Mouse (Mus musculus) intestine, embryonic 16.5 days (tissue): ENCODE measurements around the gene Pym1. TPM values are rescaled to one million over a fixed set of nuclear protein-coding genes. Genes with fewer than 3 reads are reported as not detected.

Source experiments
- ATAC-seq: fragments of 200-750 bp; cut with Nextera tagmentation; 2 replicates; pipeline ENCODE4 v1.8.0; 2017; ENCODE audit warnings: moderate TSS enrichment, moderate library complexity
- H3K27ac ChIP-seq: fragments of 300-500 bp; sonication (generic); 2 replicates; pipeline ENCODE4 v1.5.1; 2014; ENCODE audit warnings: mild to moderate bottlenecking, low read length
- H3K27me3 ChIP-seq: fragments of 300-500 bp; sonication (generic); replicated peaks from 2 replicates; pipeline ENCODE4 v1.6.1; 2014; ENCODE audit warnings: low read length, control low read depth, mixed read lengths; ENCODE audit not compliant: control insufficient read depth, insufficient read depth
- H3K36me3 ChIP-seq: fragments of 300-500 bp; sonication (generic); 2 replicates; pipeline ENCODE4 v1.6.1; 2014; ENCODE audit warnings: low read length, control low read depth; ENCODE audit not compliant: control insufficient read depth, insufficient read depth
- H3K4me1 ChIP-seq: fragments of 300-500 bp; sonication (generic); 2 replicates; pipeline ENCODE4 v1.6.1; 2014; ENCODE audit warnings: low read length, control low read depth, mixed read lengths; ENCODE audit not compliant: control insufficient read depth, insufficient read depth
- H3K4me2 ChIP-seq: fragments of 300-500 bp; sonication (generic); 2 replicates; pipeline ENCODE4 v1.6.1; 2014; ENCODE audit warnings: low read depth, low read length, control low read depth
- H3K4me3 ChIP-seq: fragments of 300-500 bp; sonication (generic); 2 replicates; pipeline ENCODE4 v1.5.1; 2014; ENCODE audit warnings: mild to moderate bottlenecking, low read length
- H3K9ac ChIP-seq: fragments of 300-500 bp; sonication (generic); 2 replicates; pipeline ENCODE4 v1.6.1; 2014; ENCODE audit warnings: low read depth, low read length
- H3K9me3 ChIP-seq: fragments of 300-500 bp; sonication (generic); 2 replicates; pipeline ENCODE4 v1.6.1; 2016; ENCODE audit warnings: low read length, control low read depth; ENCODE audit not compliant: control insufficient read depth
- WGBS: fragments of 180-500 bp; shearing (Covaris S2); extraction: QIAGEN DNeasy Blood & Tissue Kit; methylation state at CpG from one replicate; pipeline ENCODE4 v1.1.7; 2014; 5-methylcytosine and 5-hydroxymethylcytosine counted together
- polyA plus RNA-seq: library from polyadenylated mRNA; unstranded; fragments of >200 nt; fragmentation: Nextera tagmentation; extraction: Ambion mirVana; gene quantifications from 2 replicates; pipeline ENCODE4 v1.2.1, GENCODE M21; 2015

The Pym1 gene
- polyA plus RNA-seq, 1 experiment from 2014 or later = 31.5 TPM

DNA sequence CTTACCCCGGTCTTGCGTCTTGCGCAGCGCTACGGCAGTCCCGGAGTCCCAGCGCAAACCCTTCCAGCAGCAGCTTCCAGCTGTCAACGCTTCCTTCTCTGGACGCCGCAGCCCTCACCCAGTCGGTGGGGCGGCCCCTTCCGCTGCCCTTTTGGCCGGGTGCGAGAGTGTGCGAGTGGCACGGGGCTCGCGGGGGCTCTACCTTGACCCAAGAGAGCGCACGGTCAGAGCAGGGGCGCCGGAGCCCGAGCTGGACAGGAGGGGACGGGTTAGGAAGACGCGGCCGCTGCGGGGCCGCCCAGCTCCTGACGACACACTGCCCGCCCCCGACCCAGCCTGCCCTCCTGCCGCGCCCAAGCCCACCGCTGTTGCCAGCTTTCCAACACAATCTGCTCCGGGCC, 3.9 kb upstream of the Pym1 start:
- Histone ChIP-seq H3K4me1 (peaks cover 18% of the 10 kb centered on the region), H3K4me2 (peak overlapping the region; percentile 94), H3K36me3 (no peaks in the 10 kb centered on the region), H3K4me3 (peak overlapping the region; percentile 71), H3K9me3 (no peaks in the 10 kb centered on the region), H3K27ac (peak overlapping the region; percentile 68), H3K27me3 (no peaks in the 10 kb centered on the region), H3K9ac (peak overlapping the region; percentile 92)
- WGBS = under 1% methylated on average over 36 of the region's 37 CpGs
- ATAC-seq = peak; percentile 26

DNA sequence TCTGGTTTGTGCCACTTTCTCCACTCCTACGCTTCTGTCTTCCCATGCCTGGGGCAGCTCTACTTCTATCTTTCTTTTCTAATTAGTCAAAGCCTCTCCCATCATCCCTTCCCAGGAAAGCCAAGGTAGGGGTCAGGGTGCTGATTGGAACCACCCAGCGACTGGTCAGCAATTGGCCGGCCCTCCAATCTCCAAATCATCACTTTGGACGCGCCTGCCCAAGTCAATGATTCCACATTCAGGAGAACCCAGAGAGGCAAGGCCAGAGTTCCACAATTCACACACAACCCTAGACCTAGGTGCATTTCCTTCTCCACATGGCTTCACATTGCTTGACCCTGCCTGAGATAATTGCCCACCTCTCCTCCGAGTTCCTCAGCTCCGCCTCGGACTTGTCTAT, 3.5 kb upstream of the Pym1 start:
- Histone ChIP-seq H3K9ac (peak overlapping the region; percentile 92), H3K36me3 (no peaks in the 10 kb centered on the region), H3K9me3 (no peaks in the 10 kb centered on the region), H3K4me3 (peak overlapping the region; percentile 71), H3K27ac (peak overlapping the region; percentile 68), H3K4me1 (peaks cover 18% of the 10 kb centered on the region), H3K4me2 (peak overlapping the region; percentile 94), H3K27me3 (no peaks in the 10 kb centered on the region)
- ATAC-seq = no peak
- WGBS = 25% methylated on average over 8 of the region's 8 CpGs

GRCm38 (mm10) chr10:128744680-128745601, 2.7 kb upstream of the Pym1 start, which contains the start of gene Dgka:
Gene Dgka (minus strand): TSS chr10:128744855.
- ATAC-seq = no peak
- Histone ChIP-seq H3K4me1 (peaks cover 20% of the 10 kb centered on the region), H3K4me3 (peak within 1 kb of the TSS; percentile 71), H3K9ac (peak within 1 kb of the TSS; percentile 92), H3K9me3 (no peaks in the 10 kb centered on the region), H3K36me3 (no peaks in the 10 kb centered on the region), H3K27me3 (no peaks in the 10 kb centered on the region), H3K4me2 (peak within 1 kb of the TSS; percentile 94), H3K27ac (peak within 1 kb of the TSS; percentile 68)
- 25% methylated on average over 18 of the region's 18 CpGs for WGBS

DNA sequence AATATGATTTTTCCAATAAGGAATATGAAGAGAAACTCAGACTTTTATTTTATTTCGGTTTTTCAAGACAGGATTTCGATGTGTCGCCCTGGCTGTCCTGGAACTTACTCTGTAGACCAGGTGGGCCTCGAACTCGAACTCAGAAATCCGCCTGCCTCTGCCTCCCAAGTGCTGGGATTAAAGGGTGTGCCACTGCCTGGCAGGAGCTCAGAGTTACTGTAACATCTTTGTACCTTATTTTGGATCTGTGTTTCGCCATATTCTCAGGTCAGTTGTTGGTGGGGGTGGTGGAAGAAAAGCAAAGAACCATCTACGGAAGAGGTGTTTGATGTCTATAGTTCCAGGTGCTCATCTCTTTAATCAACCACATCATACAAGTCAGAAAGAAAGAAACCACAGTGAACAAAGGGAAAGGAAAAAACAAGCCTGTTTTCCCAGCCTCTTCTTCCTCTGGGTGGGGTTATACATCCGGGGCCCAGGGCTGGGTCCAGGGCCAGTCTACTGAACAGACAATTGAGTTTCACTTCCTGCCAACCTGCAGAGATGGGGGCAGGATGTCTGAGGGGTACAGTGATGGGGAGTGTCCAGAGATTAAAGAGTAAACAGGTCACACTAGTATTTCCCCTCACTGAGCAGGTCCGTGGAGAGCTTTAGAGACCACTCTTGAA, 1.6 kb upstream of the Pym1 start:
- no peak overlapping the region for H3K4me2 ChIP-seq
- no peak for ATAC-seq
- no peak overlapping the region for H3K27ac ChIP-seq
- H3K9ac ChIP-seq = no peak overlapping the region
- H3K4me3 ChIP-seq = no peak overlapping the region
- H3K9me3 ChIP-seq = no peaks in the 10 kb centered on the region
- WGBS = 91% methylated on average over 10 of the region's 10 CpGs
- H3K4me1 ChIP-seq = peaks cover 23% of the 10 kb centered on the region
- H3K36me3 ChIP-seq = no peaks in the 10 kb centered on the region
- no peaks in the 10 kb centered on the region for H3K27me3 ChIP-seq

- WGBS = 44% methylated on average over 9 of the region's 9 CpGs
- peak overlapping the region; percentile 68 for H3K4me3 ChIP-seq
- peak; percentile 0; the same call in 1 of the 2 replicates for ATAC-seq
Observed at GRCm38 (mm10) chr10:128746972-128747645, 580 bp upstream of the Pym1 start.

GRCm38 (mm10) chr10:128748252-128748864, 669 bp downstream of the Pym1 start:
- Histone ChIP-seq H3K9ac (peak overlapping the region; percentile 88), H3K4me2 (peak overlapping the region; percentile 82), H3K27me3 (no peaks in the 10 kb centered on the region), H3K4me1 (peaks cover 17% of the 10 kb centered on the region), H3K9me3 (no peaks in the 10 kb centered on the region), H3K27ac (peak overlapping the region; percentile 98), H3K4me3 (peak overlapping the region; percentile 68), H3K36me3 (no peaks in the 10 kb centered on the region)
- under 1% methylated on average over 37 of the region's 37 CpGs for WGBS
- peak; percentile 87 for ATAC-seq

More at GRCm38 (mm10) chr10:128746972-128747645, 580 bp upstream of the Pym1 start:
- H3K4me2 ChIP-seq = peak overlapping the region; percentile 82
- H3K9ac ChIP-seq = peak overlapping the region; percentile 88
- H3K27me3 ChIP-seq = no peaks in the 10 kb centered on the region
- H3K27ac ChIP-seq = peak overlapping the region; percentile 98
- no peaks in the 10 kb centered on the region for H3K9me3 ChIP-seq
- peaks cover 23% of the 10 kb centered on the region for H3K4me1 ChIP-seq
- H3K36me3 ChIP-seq = no peaks in the 10 kb centered on the region

DNA sequence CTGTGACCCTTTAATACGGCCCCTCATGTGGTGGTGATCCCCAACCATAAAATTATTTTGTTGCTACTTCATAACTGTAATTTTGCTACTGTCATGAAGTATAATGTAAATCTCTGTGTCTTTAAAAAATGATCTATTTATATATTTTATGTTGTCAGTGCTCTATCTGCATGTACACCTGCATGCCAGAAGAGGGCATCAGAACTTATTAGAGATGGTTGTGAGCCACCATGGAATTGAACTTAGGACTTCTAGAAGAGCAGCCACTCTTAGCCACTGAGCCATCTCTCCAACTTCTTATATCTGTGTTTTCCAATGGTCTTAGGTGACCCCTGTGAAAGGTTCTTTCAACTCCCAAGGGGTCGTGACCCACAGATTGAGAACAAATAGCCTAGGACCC, 25.2 kb downstream of the Pym1 start:
- WGBS = 78% methylated on average over 2 of the region's 2 CpGs
- H3K27ac ChIP-seq = no peak overlapping the region
- no peak overlapping the region for H3K9ac ChIP-seq
- no peaks in the 10 kb centered on the region for H3K9me3 ChIP-seq
- no peak for ATAC-seq
- no peak overlapping the region for H3K4me3 ChIP-seq
- H3K4me2 ChIP-seq = no peak overlapping the region
- no peaks in the 10 kb centered on the region for H3K4me1 ChIP-seq
- no peaks in the 10 kb centered on the region for H3K27me3 ChIP-seq
- H3K36me3 ChIP-seq = no peaks in the 10 kb centered on the region

DNA sequence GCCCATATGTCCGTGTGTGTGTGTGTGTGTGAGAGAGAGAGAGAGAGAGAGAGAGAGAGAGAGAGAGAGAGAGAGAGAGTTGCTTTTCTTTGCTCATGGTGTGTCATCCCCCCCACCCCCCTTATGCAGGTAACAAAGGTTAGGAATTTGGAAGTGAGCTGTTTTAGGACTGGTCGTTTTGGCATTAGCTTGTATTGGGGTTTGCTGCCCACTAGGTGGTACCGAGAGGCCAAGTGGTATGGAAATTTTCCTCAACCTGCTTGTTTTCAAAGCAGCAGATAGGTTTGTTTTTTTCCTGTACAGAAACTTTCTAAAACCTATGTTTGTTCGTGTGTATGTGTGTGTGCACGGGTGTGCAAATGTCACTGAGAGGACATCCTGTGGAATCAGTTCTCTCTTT, 26.0 kb downstream of the Pym1 start:
- Histone ChIP-seq H3K36me3 (no peaks in the 10 kb centered on the region), H3K4me2 (no peak overlapping the region), H3K27me3 (no peaks in the 10 kb centered on the region), H3K9ac (no peak overlapping the region), H3K4me1 (0 out of 2 replicates have a peak, but pooled peaks cover 2% of the 10 kb centered on the region), H3K9me3 (no peaks in the 10 kb centered on the region), H3K4me3 (no peak overlapping the region), H3K27ac (no peak overlapping the region)
- 30% methylated on average over 5 of the region's 5 CpGs for WGBS
- ATAC-seq = no peak
